Mouse (Mus musculus): ENCODE measurements around the gene Wdr20. TPM values are rescaled to one million over a fixed set of nuclear protein-coding genes. Genes with fewer than 3 reads are reported as not detected.
A peak's percentile ranks its signal among the peaks of the same experiment; 100 is the strongest.

Gene Wdr20
- total and polyA plus RNA-seq, 3 experiments = 17.9 to 26.2 (median 22.8) TPM

- Histone ChIP-seq H3K9ac (ENCODE audit: insufficient read depth, low read depth) (no peak overlapping the region), H3K4me2 (ENCODE audit: insufficient read depth, low read depth, poor library complexity, severe bottlenecking) (no peak overlapping the region; the same call in 1 of the 2 replicates), H3K79me2 (replicated peaks; ENCODE audit: control insufficient read depth, extremely low read depth, insufficient read depth, poor library complexity, severe bottlenecking) (no peaks in the 10 kb centered on the region), H3K4me1 (ENCODE audit: control insufficient read depth in 1 of 2, insufficient read depth in 2 of 2) (peaks cover 3 to 37% of the 10 kb centered on the region in 2 experiments; a peak in 2 of 4 replicates), H3K27ac (ENCODE audit: insufficient read depth, low read depth) (no peak overlapping the region), H3K27me3 (replicated peaks) (peaks cover 10% of the 10 kb centered on the region), H3K36me3 (replicated peaks in 1 of 2; ENCODE audit: control insufficient read depth in 1 of 2, insufficient read depth in 1 of 2, low read length in 1 of 2) (no peaks in the 10 kb centered on the region), H3K9me3 (replicated peaks; ENCODE audit: low read length) (no peaks in the 10 kb centered on the region), H3K4me3 (replicated peaks in 1 of 3; ENCODE audit: low read depth in 2 of 3, low read length in 2 of 3, poor library complexity in 1 of 3) (no peak overlapping the region)
- in situ Hi-C loops (cut with MboI; ENCODE audit: low pct_ligation_motif_present, low pct_unique_long_range_greater_than_20kb, low sequenced_read_pairs) (loop anchor here (5.0 to 10.0 kb wide), 3 partner anchors 107 to 425 kb away; partner anchors contain the start of gene Wdr20), dilution Hi-C loops (cut with MboI; ENCODE audit: extremely low pct_ligation_motif_present, extremely low pct_unique_long_range_greater_than_20kb, low sequenced_read_pairs) (no loop called here)
- DNase-seq (ENCODE audit: extremely low read depth) = no peak
- TF ChIP-seq MAFK (IDR thresholded peaks at IDR 0.05; ENCODE audit: insufficient replicate concordance, low read length) = peak; percentile 28; the same call in 1 of the 2 replicates
- TF ChIP-seq MXI1 (IDR thresholded peaks at IDR 0.05; ENCODE audit: low read depth, low read length) = 0 out of 2 replicates have a peak, but pooled peaks have one; percentile 40
- no peak for TF ChIP-seq MAZ (IDR thresholded peaks at IDR 0.05; ENCODE audit: low read depth, low read length)
- 0 out of 2 replicates have a peak, but pooled peaks have one; percentile 47 for TF ChIP-seq RCOR1 (conservative IDR thresholded peaks at IDR 0.05; ENCODE audit: low read depth, low read length)
- peak in 1 of 2 experiments; percentile 34; a peak in 2 of 4 replicates for TF ChIP-seq CTCF (conservative IDR thresholded peaks at IDR 0.05 in 1 of 2, IDR thresholded peaks at IDR 0.05 in 1 of 2; ENCODE audit: low read depth in 2 of 2, low read length in 2 of 2)
- no peak for TF ChIP-seq NRF1 (IDR thresholded peaks at IDR 0.05; ENCODE audit: low read depth, low read length)
- TF ChIP-seq ZNF384 (IDR thresholded peaks at IDR 0.05; ENCODE audit: low read depth, low read length) = peak; percentile 73
- TF ChIP-seq MYC (IDR thresholded peaks at IDR 0.05; ENCODE audit: low read depth, low read length) = peak; percentile 38; the same call in 1 of the 2 replicates
- TF ChIP-seq USF1 (IDR thresholded peaks at IDR 0.05; ENCODE audit: low read depth, low read length) = no peak
- peak; percentile 54 for TF ChIP-seq IRF4 (IDR thresholded peaks at IDR 0.05; ENCODE audit: low read depth, low read length)
- TF ChIP-seq TCF12 (IDR thresholded peaks at IDR 0.05; ENCODE audit: low read depth, low read length) = no peak
- TF ChIP-seq JUN (IDR thresholded peaks at IDR 0.05; ENCODE audit: insufficient read depth, low read depth, low read length) = no peak
- TF ChIP-seq ETS1 (conservative IDR thresholded peaks at IDR 0.05; ENCODE audit: low read depth, low read length) = no peak
- no peak; the same call in 1 of the 2 replicates for TF ChIP-seq SIN3A (IDR thresholded peaks at IDR 0.05; ENCODE audit: low read length)
- peak; percentile 67 for TF ChIP-seq EP300 (IDR thresholded peaks at IDR 0.05; ENCODE audit: low read length)
- TF ChIP-seq GABPA (IDR thresholded peaks at IDR 0.05; ENCODE audit: insufficient replicate concordance, low read depth, low read length) = no peak
Measured at GRCm38 (mm10) chr12:110841731-110842493, 104.2 kb downstream of the Wdr20 start.

All from CH12.LX (cell line).